Mouse (Mus musculus): Measurements from ENCODE around the gene Gm13090.

DNA sequence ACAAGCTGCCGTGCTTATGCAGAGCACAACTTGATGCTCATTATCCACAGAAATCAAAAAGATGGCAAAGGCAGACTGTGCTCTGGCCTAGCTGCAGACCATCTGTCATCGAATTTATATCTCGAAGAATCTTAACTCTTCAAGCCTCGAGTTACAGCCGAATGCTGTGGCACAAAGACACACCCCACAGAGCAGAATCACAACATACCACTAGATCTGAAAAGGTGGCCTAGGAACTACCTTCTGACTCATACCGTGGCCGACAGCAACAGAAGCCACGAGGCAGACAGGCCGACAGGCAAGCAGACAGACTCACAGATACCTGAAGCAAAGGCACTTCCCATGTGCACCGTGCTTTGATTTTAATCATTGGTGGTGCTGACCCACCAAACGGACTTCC lies 14.3 kb downstream of the Gm13090 start:
- TF ChIP-seq POLR2A (IDR thresholded peaks at IDR 0.05; ENCODE audit: low read depth, low read length): no peak
- TF ChIP-seq CTCF (IDR thresholded peaks at IDR 0.05; ENCODE audit: extremely low read depth, insufficient read depth, insufficient read length, insufficient replicate concordance): no peak
